Mouse (Mus musculus): ENCODE data around the gene Grin2a. TPM values are rescaled to one million over a fixed set of nuclear protein-coding genes. Genes with fewer than 3 reads are reported as not detected.

Gene Grin2a
- polyA plus RNA-seq, 1 experiment from 2014 or later = 0.34 TPM

DNA sequence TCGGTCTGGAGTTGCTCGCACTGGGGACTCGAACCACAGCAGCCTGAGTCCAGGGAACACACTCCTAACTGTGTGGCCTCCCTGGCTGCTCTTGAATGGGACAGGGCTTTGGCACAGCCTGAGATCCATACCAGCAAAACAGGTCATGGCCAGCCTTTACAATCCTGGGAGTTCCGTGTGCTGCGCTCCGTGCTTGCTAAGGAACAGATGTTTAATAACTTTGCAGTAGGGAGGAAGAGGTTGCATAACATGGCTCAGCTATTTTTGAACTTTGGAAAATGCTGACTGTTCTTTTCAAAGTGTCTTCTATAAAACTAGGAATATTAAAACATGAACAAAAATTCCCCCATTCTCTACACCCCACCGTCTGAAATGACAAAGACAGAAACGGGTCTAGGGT is 238.5 kb downstream of the Grin2a start:
- Histone ChIP-seq H3K9ac (ENCODE audit: low read length) (no peak overlapping the region), H3K4me1 (ENCODE audit: control insufficient read depth, insufficient read depth, low read length) (no peaks in the 10 kb centered on the region), H3K36me3 (ENCODE audit: control insufficient read depth, insufficient read depth) (no peaks in the 10 kb centered on the region), H3K27ac (ENCODE audit: low read length) (no peak overlapping the region), H3K4me3 (ENCODE audit: low read length) (no peak overlapping the region), H3K27me3 (ENCODE audit: control insufficient read depth, insufficient read depth, low read length) (no peaks in the 10 kb centered on the region), H3K9me3 (replicated peaks; ENCODE audit: control insufficient read depth, low read length) (no peaks in the 10 kb centered on the region), H3K4me2 (ENCODE audit: low read depth, low read length) (no peak overlapping the region)
- 81% methylated on average over 8 of the region's 8 CpGs for WGBS
- no peak for ATAC-seq (replicated peaks; ENCODE audit: extremely low read depth, insufficient read depth, low FRiP score)

DNA sequence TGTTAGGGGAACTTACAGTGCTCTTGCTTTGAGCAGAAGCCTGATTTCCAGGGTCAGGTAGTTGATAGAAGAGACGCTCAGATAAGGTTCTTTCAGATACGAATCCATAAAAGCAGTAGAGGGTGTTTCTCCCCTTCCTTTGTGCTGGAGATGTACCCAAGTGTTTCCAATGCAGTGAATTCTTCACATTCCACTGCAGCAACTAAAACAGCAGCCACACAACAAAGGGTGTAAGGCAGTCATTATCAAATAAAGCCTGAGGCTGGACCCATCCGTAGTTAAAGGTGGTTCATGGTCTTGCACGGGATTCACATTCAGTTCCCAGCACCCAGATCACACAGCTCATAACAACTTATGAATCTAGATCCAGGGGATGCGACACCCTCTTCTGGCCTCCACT is 241.3 kb downstream of the Grin2a start:
- Histone ChIP-seq H3K27me3 (ENCODE audit: control insufficient read depth, insufficient read depth, low read length) (no peaks in the 10 kb centered on the region), H3K27ac (ENCODE audit: low read length) (no peak overlapping the region), H3K9ac (ENCODE audit: low read length) (no peak overlapping the region), H3K4me3 (ENCODE audit: low read length) (no peak overlapping the region), H3K4me2 (ENCODE audit: low read depth, low read length) (no peak overlapping the region), H3K9me3 (replicated peaks; ENCODE audit: control insufficient read depth, low read length) (no peaks in the 10 kb centered on the region), H3K4me1 (ENCODE audit: control insufficient read depth, insufficient read depth, low read length) (no peaks in the 10 kb centered on the region), H3K36me3 (ENCODE audit: control insufficient read depth, insufficient read depth) (no peaks in the 10 kb centered on the region)
- WGBS = 82% methylated on average over 5 of the region's 5 CpGs
- no peak for ATAC-seq (replicated peaks; ENCODE audit: extremely low read depth, insufficient read depth, low FRiP score)

- WGBS = 82% methylated on average over 9 of the region's 9 CpGs
- H3K36me3 ChIP-seq (ENCODE audit: control insufficient read depth, insufficient read depth) = no peaks in the 10 kb centered on the region
- H3K27me3 ChIP-seq (ENCODE audit: control insufficient read depth, insufficient read depth, low read length) = no peaks in the 10 kb centered on the region
- no peak overlapping the region for H3K27ac ChIP-seq (ENCODE audit: low read length)
- no peak for ATAC-seq (replicated peaks; ENCODE audit: extremely low read depth, insufficient read depth, low FRiP score)
- H3K9me3 ChIP-seq (replicated peaks; ENCODE audit: control insufficient read depth, low read length) = no peaks in the 10 kb centered on the region
- no peak overlapping the region for H3K4me3 ChIP-seq (ENCODE audit: low read length)
- no peak overlapping the region for H3K9ac ChIP-seq (ENCODE audit: low read length)
- H3K4me1 ChIP-seq (ENCODE audit: control insufficient read depth, insufficient read depth, low read length) = no peaks in the 10 kb centered on the region
- H3K4me2 ChIP-seq (ENCODE audit: low read depth, low read length) = no peak overlapping the region
Measured at GRCm38 (mm10) chr16:9753045-9753444, 242.3 kb downstream of the Grin2a start.

GRCm38 (mm10) chr16:9752600-9752999 is 242.8 kb downstream of the Grin2a start:
- Histone ChIP-seq H3K4me2 (ENCODE audit: low read depth, low read length) (no peak overlapping the region), H3K36me3 (ENCODE audit: control insufficient read depth, insufficient read depth) (no peaks in the 10 kb centered on the region), H3K4me1 (ENCODE audit: control insufficient read depth, insufficient read depth, low read length) (no peaks in the 10 kb centered on the region), H3K9ac (ENCODE audit: low read length) (no peak overlapping the region), H3K27ac (ENCODE audit: low read length) (no peak overlapping the region), H3K4me3 (ENCODE audit: low read length) (no peak overlapping the region), H3K9me3 (replicated peaks; ENCODE audit: control insufficient read depth, low read length) (no peaks in the 10 kb centered on the region), H3K27me3 (ENCODE audit: control insufficient read depth, insufficient read depth, low read length) (no peaks in the 10 kb centered on the region)
- no peak for ATAC-seq (replicated peaks; ENCODE audit: extremely low read depth, insufficient read depth, low FRiP score)
- 84% methylated on average over 8 of the region's 8 CpGs for WGBS

DNA sequence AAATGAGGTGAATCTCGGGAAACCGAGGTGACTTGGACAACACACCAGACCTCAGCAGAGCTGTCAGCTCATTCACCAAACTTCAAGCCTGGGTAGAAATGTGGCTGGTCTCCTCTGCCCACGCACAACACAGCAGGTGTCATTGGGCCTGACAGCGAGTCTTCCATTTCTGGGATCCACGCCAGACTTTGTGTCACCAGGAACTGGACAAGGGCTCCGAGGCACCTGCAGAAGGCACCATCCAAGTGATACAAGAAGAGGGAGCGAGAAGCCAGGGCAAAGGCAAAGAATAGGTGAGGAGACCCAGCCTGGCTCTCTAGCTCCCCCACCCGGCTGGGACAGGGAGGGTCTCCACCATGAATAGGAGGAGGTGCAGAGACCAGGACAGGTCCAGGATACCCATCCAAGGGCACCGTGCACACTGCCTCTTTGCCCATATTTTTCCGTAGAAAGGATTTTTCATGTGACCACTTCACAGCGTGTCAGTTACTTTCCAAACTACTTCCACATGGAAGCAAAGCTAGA is 244.3 kb downstream of the Grin2a start:
- Histone ChIP-seq H3K9ac (ENCODE audit: low read length) (no peak overlapping the region), H3K4me1 (ENCODE audit: control insufficient read depth, insufficient read depth, low read length) (no peaks in the 10 kb centered on the region), H3K9me3 (replicated peaks; ENCODE audit: control insufficient read depth, low read length) (no peaks in the 10 kb centered on the region), H3K27ac (ENCODE audit: low read length) (no peak overlapping the region), H3K4me3 (ENCODE audit: low read length) (no peak overlapping the region), H3K36me3 (ENCODE audit: control insufficient read depth, insufficient read depth) (no peaks in the 10 kb centered on the region), H3K4me2 (ENCODE audit: low read depth, low read length) (no peak overlapping the region), H3K27me3 (ENCODE audit: control insufficient read depth, insufficient read depth, low read length) (no peaks in the 10 kb centered on the region)
- ATAC-seq (replicated peaks; ENCODE audit: extremely low read depth, insufficient read depth, low FRiP score) = no peak; the same call in 1 of the 2 replicates
- WGBS = 61% methylated on average over 11 of the region's 11 CpGs

- no peak overlapping the region for H3K9ac ChIP-seq (ENCODE audit: low read length)
- H3K27ac ChIP-seq (ENCODE audit: low read length) = no peak overlapping the region
- no peaks in the 10 kb centered on the region for H3K9me3 ChIP-seq (replicated peaks; ENCODE audit: control insufficient read depth, low read length)
- H3K4me2 ChIP-seq (ENCODE audit: low read depth, low read length) = no peak overlapping the region
- no peaks in the 10 kb centered on the region for H3K4me1 ChIP-seq (ENCODE audit: control insufficient read depth, insufficient read depth, low read length)
- 82% methylated on average over 3 of the region's 3 CpGs for WGBS
- no peak for ATAC-seq (replicated peaks; ENCODE audit: extremely low read depth, insufficient read depth, low FRiP score)
- no peaks in the 10 kb centered on the region for H3K27me3 ChIP-seq (ENCODE audit: control insufficient read depth, insufficient read depth, low read length)
- no peak overlapping the region for H3K4me3 ChIP-seq (ENCODE audit: low read length)
- H3K36me3 ChIP-seq (ENCODE audit: control insufficient read depth, insufficient read depth) = no peaks in the 10 kb centered on the region
Measured at GRCm38 (mm10) chr16:9749661-9750060, 245.7 kb downstream of the Grin2a start.

DNA sequence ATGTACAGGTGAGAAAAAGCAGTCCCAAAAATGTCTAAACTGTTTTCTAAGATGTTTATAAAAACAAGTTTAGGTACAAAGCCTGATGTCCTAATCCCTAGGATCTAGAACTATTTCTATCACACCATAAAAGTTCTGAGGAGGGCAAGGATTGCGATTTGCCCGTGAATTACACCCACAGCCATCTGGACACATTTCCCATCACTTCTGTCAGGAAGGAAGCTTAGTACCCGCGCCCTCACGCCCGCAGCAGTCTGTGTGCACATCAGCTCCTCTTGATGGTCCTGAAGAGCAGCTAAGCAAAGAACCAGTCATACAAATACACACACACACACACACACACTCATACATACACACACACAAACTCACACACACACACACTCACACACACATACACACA is 252.9 kb downstream of the Grin2a start:
- H3K36me3 ChIP-seq (ENCODE audit: control insufficient read depth, insufficient read depth) = no peaks in the 10 kb centered on the region
- no peak overlapping the region for H3K4me2 ChIP-seq (ENCODE audit: low read depth, low read length)
- WGBS = 89% methylated on average over 6 of the region's 6 CpGs
- H3K4me3 ChIP-seq (ENCODE audit: low read length) = no peak overlapping the region
- H3K4me1 ChIP-seq (ENCODE audit: control insufficient read depth, insufficient read depth, low read length) = no peaks in the 10 kb centered on the region
- H3K9me3 ChIP-seq (replicated peaks; ENCODE audit: control insufficient read depth, low read length) = no peaks in the 10 kb centered on the region
- no peak for ATAC-seq (replicated peaks; ENCODE audit: extremely low read depth, insufficient read depth, low FRiP score)
- H3K27me3 ChIP-seq (ENCODE audit: control insufficient read depth, insufficient read depth, low read length) = no peaks in the 10 kb centered on the region
- H3K27ac ChIP-seq (ENCODE audit: low read length) = no peak overlapping the region
- no peak overlapping the region for H3K9ac ChIP-seq (ENCODE audit: low read length)

DNA sequence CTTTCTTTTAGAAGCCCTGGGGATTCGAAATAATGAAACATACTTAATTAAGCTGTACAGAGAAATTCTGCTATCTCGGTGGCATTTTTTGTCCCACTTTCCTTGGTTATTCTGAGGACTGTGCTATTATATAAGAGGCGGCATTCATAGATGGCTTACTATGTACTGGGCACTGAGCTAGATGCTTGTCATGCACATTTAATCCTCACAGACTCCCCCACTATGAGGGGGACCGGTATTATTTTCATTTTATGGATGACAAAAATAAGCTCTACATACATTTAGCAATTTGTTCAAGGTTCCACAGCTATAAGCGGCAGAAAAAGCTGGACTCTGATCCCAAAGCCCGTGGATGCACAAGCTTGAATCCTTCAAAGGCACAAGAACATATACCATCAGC is 256.7 kb downstream of the Grin2a start:
- Histone ChIP-seq H3K4me1 (ENCODE audit: control insufficient read depth, insufficient read depth, low read length) (no peaks in the 10 kb centered on the region), H3K27ac (ENCODE audit: low read length) (no peak overlapping the region), H3K4me3 (ENCODE audit: low read length) (no peak overlapping the region), H3K9me3 (replicated peaks; ENCODE audit: control insufficient read depth, low read length) (no peaks in the 10 kb centered on the region), H3K36me3 (ENCODE audit: control insufficient read depth, insufficient read depth) (no peaks in the 10 kb centered on the region), H3K9ac (ENCODE audit: low read length) (no peak overlapping the region), H3K4me2 (ENCODE audit: low read depth, low read length) (no peak overlapping the region), H3K27me3 (ENCODE audit: control insufficient read depth, insufficient read depth, low read length) (no peaks in the 10 kb centered on the region)
- ATAC-seq (replicated peaks; ENCODE audit: extremely low read depth, insufficient read depth, low FRiP score) = no peak
- whole genome bisulfite sequencing = 82% methylated on average over 6 of the region's 6 CpGs

DNA sequence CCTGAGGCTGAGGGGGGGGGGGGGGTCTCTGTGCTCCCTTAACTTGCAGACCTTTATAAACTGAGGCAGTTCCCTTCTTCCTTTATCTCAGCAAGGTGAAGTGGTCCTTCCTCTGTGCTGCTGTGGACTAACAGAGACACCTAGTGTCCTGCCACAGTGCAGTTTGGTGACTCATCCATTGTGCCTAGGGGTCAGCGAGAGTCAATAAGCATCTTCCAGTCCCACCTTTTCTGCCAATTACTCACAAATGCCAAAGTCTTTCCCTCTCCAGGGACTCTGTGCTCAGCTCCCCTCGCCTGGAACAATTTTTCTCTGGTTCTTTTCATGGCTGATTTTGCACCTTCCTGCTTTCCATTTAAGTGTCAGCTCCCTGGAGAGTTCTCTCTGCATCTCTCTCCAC is 258.2 kb downstream of the Grin2a start:
- H3K9ac ChIP-seq (ENCODE audit: low read length) = no peak overlapping the region
- no peaks in the 10 kb centered on the region for H3K36me3 ChIP-seq (ENCODE audit: control insufficient read depth, insufficient read depth)
- H3K27me3 ChIP-seq (ENCODE audit: control insufficient read depth, insufficient read depth, low read length) = no peaks in the 10 kb centered on the region
- no peak overlapping the region for H3K27ac ChIP-seq (ENCODE audit: low read length)
- no peak overlapping the region for H3K4me2 ChIP-seq (ENCODE audit: low read depth, low read length)
- H3K4me1 ChIP-seq (ENCODE audit: control insufficient read depth, insufficient read depth, low read length) = no peaks in the 10 kb centered on the region
- no peak overlapping the region for H3K4me3 ChIP-seq (ENCODE audit: low read length)
- WGBS = 23% methylated on average over 2 of the region's 2 CpGs
- no peak for ATAC-seq (replicated peaks; ENCODE audit: extremely low read depth, insufficient read depth, low FRiP score)
- 0 out of 2 replicates have a peak, but pooled peaks cover 2% of the 10 kb centered on the region for H3K9me3 ChIP-seq (replicated peaks; ENCODE audit: control insufficient read depth, low read length)
